Mouse (Mus musculus) central nervous system, embryonic 18 days (tissue): ENCODE data around the gene Letmd1. TPM values are rescaled to one million over a fixed set of nuclear protein-coding genes. Genes with fewer than 3 reads are reported as not detected.

Source experiments
- polyA plus RNA-seq: library from polyadenylated mRNA; depleted of rRNA; stranded (reverse); fragments of >200 nt; gene quantifications from 2 replicates; pipeline ENCODE4 v1.2.3, GENCODE M21; 2012; rRNA removed

Letmd1 gene
- polyA plus RNA-seq = 82.2 and 85.7 TPM in 2 replicates

GRCm38 (mm10) chr15:100468295-100469188 is at the start of gene Letmd1:
Letmd1 (plus strand) TSS chr15:100469023.

GRCm38 (mm10) chr15:100421758-100422197 is 47.0 kb upstream of the Letmd1 start, which contains the start of gene Gm5475:
Gm5475 (plus strand) TSS chr15:100422147.

GRCm38 (mm10) chr15:100424396-100425122 is 44.3 kb upstream of the Letmd1 start, which contains the start of gene Slc11a2:
Slc11a2 (minus strand) TSS chr15:100425072.

GRCm38 (mm10) chr15:100495102-100495501 is 26.3 kb downstream of the Letmd1 start, which contains the start of gene Csrnp2:
Csrnp2 (minus strand) TSS chr15:100495488.

Other genes with a start within 250 kb of the Letmd1 start
- 11.9 and 12.7 TPM in 2 replicates for gene Atf1, start 241.2 kb upstream of the Letmd1 start, polyA plus RNA-seq
- gene Tmprss12, start 188.2 kb upstream of the Letmd1 start, polyA plus RNA-seq = not detected in 2 replicates
- gene Mettl7a1, start 164.9 kb upstream of the Letmd1 start, polyA plus RNA-seq = 10.0 and 10.4 TPM in 2 replicates
- 0.05 and 0.09 TPM in 2 replicates for gene Mettl7a3, start 134.1 kb upstream of the Letmd1 start, polyA plus RNA-seq
- not detected in 2 replicates for gene Methig1, start 115.9 kb upstream of the Letmd1 start, polyA plus RNA-seq
- not detected in 2 replicates for gene Mettl7a2, start 115.8 kb upstream of the Letmd1 start, polyA plus RNA-seq
- gene Higd1c, start 104.5 kb upstream of the Letmd1 start, polyA plus RNA-seq = not detected in 2 replicates
- gene Gm5475, start 46.9 kb upstream of the Letmd1 start, polyA plus RNA-seq = 0.03 TPM in 1 of 2 replicates, not detected in the other
- 43.8 and 44.8 TPM in 2 replicates for gene Slc11a2, start 44.0 kb upstream of the Letmd1 start, polyA plus RNA-seq
- 36.0 and 37.7 TPM in 2 replicates for gene Csrnp2, start 26.5 kb downstream of the Letmd1 start, polyA plus RNA-seq
- gene Tfcp2, start 83.0 kb downstream of the Letmd1 start, polyA plus RNA-seq = 26.2 and 26.5 TPM in 2 replicates
- gene Pou6f1, start 131.0 kb downstream of the Letmd1 start, polyA plus RNA-seq = 69.9 and 81.7 TPM in 2 replicates
- 114 and 118 TPM in 2 replicates for gene Dazap2, start 146.3 kb downstream of the Letmd1 start, polyA plus RNA-seq
- gene Smagp, start 167.9 kb downstream of the Letmd1 start, polyA plus RNA-seq = 3.6 and 4.2 TPM in 2 replicates
- 0.82 and 1.2 TPM in 2 replicates for gene Bin2, start 200.5 kb downstream of the Letmd1 start, polyA plus RNA-seq
- gene Cela1, start 218.9 kb downstream of the Letmd1 start, polyA plus RNA-seq = 0.52 and 0.54 TPM in 2 replicates